Mouse (Mus musculus) olfactory bulb, adult 2 months (tissue): ENCODE measurements at regions not wholly inside any gene's neighbourhood (a gene's known extent, or its start where the extent isn't known, plus 50 kb on each side); places are given as distances from the start of the nearest gene placed in this dataset.

ENCODE experiments used
- H3K27ac ChIP-seq: fragments of 200-500 bp; 2 replicates; pipeline ENCODE4 v1.5.1; 2012; ENCODE audit warnings: low read depth, low read length; ENCODE audit not compliant: insufficient read depth
- H3K4me1 ChIP-seq: fragments of 200-500 bp; 2 replicates; pipeline ENCODE4 v1.6.1; 2012; ENCODE audit warnings: low read length; ENCODE audit not compliant: control insufficient read depth, insufficient read depth
- H3K4me3 ChIP-seq: fragments of 200-500 bp; 2 replicates; pipeline ENCODE4 v1.5.1; 2012; ENCODE audit warnings: mild to moderate bottlenecking, low read depth, low read length, moderate library complexity; ENCODE audit not compliant: insufficient read depth
- CTCF ChIP-seq: fragments of 200-500 bp; IDR thresholded peaks from 2 replicates; pipeline ENCODE4 v1.5.1; 2012; ENCODE audit warnings: low read depth, mild to moderate bottlenecking, low read length, moderate library complexity; ENCODE audit not compliant: insufficient read depth
- POLR2A ChIP-seq: fragments of 200-500 bp; IDR thresholded peaks from 2 replicates; pipeline ENCODE4 v1.6.1; 2012; ENCODE audit warnings: mild to moderate bottlenecking, low read depth, low read length, moderate library complexity; ENCODE audit not compliant: insufficient read depth
- WGBS: fragments of 180-500 bp; shearing (Covaris S2); methylation state at CpG from one replicate; pipeline ENCODE4 v1.1.7; 2018; 5-methylcytosine and 5-hydroxymethylcytosine counted together

GRCm38 (mm10) chr10:96238251-96238650 is 101.8 kb downstream of the Gm5426 start:
- Histone ChIP-seq H3K4me3 (no peak overlapping the region), H3K4me1 (no peaks in the 10 kb centered on the region), H3K27ac (no peak overlapping the region)
- no peak for TF ChIP-seq POLR2A
- TF ChIP-seq CTCF: no peak
- 83% methylated on average over 4 of the region's 4 CpGs for WGBS

DNA sequence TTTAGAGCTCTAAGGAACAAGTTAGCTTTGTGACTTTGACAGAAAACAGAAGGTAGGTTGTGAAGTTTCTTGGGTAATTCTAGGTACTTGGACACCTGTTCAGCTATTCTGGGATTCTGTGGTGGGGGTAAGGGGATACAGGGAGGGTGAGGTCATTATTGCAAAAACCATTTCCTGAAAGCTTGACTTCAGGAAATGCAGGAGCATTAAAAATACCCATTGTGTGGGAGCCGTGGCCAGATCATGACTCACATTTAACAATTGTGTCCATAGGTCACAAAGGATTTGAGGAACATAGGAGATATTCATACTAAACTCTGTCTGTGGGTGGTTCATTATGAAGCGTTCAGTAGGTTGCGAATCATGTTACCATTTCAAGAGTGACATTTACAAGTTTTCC is 102.4 kb downstream of the Gm5426 start:
- 72% methylated on average over 3 of the region's 3 CpGs for WGBS
- Histone ChIP-seq H3K4me3 (no peak overlapping the region), H3K4me1 (no peaks in the 10 kb centered on the region), H3K27ac (no peak overlapping the region)
- TF ChIP-seq CTCF: no peak
- TF ChIP-seq POLR2A: no peak

DNA sequence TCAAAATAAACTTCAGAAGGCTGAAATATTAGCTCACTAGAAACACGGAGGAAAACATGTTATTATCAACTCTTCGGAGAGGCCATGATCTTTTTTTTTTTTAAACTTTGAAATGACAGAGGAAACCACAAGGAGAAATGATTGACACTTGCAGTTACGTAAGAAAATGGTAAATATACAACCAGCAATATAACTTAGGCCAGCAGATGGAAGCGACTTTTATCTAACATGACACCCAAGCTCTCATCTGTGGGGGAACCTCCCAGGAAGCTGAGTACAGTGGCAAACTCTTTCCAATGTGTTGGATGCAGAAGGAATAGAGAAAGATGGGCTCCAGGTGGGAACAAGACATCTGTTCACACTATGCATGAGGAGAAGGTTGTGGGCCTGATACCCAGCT is 104.2 kb downstream of the Gm5426 start:
- WGBS: 87% methylated on average over 4 of the region's 4 CpGs

GRCm38 (mm10) chr10:96253671-96254070 is 117.3 kb downstream of the Gm5426 start:
- no peak overlapping the region for H3K27ac ChIP-seq
- H3K4me1 ChIP-seq: no peaks in the 10 kb centered on the region
- TF ChIP-seq POLR2A (no peak), CTCF (no peak)
- H3K4me3 ChIP-seq: no peak overlapping the region

More for the DNA sequence above, 104.2 kb downstream of the Gm5426 start:
- Histone ChIP-seq H3K4me3 (no peak overlapping the region), H3K4me1 (no peaks in the 10 kb centered on the region), H3K27ac (no peak overlapping the region)
- TF ChIP-seq POLR2A (no peak), CTCF (no peak)

DNA sequence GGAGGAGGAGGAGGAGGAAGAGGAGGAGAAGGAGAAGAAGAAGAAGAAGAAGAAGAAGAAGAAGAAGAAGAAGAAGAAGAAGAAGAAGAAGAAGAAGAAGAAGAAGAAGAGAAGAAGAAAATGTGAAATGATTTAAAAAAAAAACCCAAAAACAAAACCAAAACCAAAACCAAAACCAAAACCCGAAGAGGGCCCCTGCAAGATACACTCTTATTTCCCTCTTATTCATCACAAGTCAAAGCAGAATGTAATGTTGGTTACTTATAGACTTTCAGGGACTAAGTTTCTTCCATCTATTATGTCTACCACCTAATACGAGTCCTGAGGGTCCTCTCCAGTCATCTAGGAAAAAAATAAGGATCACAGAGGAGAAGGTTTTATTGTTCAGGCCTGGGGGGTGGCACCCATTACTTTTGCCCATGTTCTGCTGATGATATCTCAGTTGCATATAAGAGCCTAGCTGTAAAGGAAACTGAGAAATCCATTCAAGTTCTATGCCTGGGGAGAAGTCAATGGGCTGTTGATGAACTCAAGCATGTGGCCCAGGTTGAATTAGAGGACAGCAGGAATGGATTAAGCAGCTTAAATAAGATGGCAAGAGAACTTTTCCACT is 118.0 kb downstream of the Gm5426 start:
- Histone ChIP-seq H3K27ac (no peak overlapping the region), H3K4me1 (no peaks in the 10 kb centered on the region), H3K4me3 (no peak overlapping the region)
- TF ChIP-seq CTCF (no peak), POLR2A (no peak)
- 86% methylated on average over 2 of the region's 2 CpGs for WGBS

- Histone ChIP-seq H3K27ac (no peak overlapping the region), H3K4me3 (no peak overlapping the region), H3K4me1 (no peaks in the 10 kb centered on the region)
- TF ChIP-seq POLR2A (no peak), CTCF (no peak)
- 82% methylated on average over 7 of the region's 7 CpGs for WGBS
Measured at GRCm38 (mm10) chr10:96257935-96258334, 121.5 kb downstream of the Gm5426 start.

DNA sequence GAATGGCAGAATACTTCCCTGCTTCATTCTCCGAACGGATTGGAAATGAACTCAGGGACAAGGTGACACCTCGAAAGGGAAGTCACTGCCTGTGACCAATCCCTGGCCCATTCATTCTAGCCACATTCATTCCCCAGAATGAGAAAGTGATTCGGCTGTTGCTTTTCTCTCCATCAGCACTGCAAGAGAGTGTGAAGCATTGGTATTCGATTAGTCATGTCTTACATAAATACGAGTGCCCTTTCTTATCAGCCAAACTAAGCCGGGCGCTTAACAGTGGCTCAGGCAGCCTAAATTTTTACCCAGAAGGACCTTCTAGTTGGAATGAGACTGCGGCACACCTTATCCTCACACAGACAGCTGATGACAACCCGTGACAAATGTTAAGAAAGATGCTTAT is 122.8 kb downstream of the Gm5426 start:
- TF ChIP-seq POLR2A: no peak
- TF ChIP-seq CTCF: no peak
- Histone ChIP-seq H3K27ac (no peak overlapping the region), H3K4me1 (peaks cover 2% of the 10 kb centered on the region), H3K4me3 (no peak overlapping the region)
- WGBS: 88% methylated on average over 10 of the region's 10 CpGs

DNA sequence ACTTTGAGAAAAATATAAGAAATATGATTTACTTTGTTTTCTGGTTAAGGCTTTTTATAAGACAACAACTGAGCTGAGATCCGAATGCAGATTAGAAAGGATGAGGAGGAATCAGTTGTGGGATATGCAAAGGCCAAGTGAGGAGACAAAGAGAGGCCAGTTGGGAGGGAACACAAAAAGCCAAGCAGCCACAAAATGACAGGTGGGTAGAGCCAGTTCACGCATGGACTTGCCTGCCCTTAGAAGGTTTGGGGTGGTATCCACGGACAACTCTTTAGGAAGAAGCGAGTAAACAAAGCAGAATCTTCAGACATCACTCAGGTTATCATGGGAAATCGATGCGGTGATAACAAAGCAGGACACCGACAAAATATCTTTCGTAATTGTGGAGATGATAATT is 123.2 kb downstream of the Gm5426 start:
- Histone ChIP-seq H3K4me1 (peaks cover 2% of the 10 kb centered on the region), H3K27ac (no peak overlapping the region), H3K4me3 (no peak overlapping the region)
- WGBS: 95% methylated on average over 8 of the region's 8 CpGs
- no peak for TF ChIP-seq POLR2A
- TF ChIP-seq CTCF: no peak

DNA sequence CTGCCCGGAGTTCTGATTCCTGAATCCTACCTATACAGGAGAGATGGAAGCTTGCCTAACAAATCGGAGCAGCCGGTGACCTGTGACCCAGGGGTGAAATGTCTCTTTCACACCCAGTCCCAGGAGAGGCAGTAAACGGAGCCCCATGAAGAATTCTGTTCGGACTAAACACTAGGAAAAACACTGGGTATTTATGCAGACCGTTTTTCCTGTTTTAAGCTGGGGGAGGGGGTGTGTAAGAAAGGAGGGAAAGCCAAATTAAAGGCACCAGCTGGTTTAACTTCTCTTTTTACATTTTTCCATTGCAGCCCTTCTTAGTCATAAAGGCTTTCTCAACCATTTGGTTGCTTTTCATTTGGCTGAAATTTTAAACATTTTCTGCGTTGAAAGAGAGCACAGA is 127.1 kb downstream of the Gm5426 start:
- Histone ChIP-seq H3K27ac (peak overlapping the region; percentile 60), H3K4me3 (no peak overlapping the region), H3K4me1 (peaks cover 13% of the 10 kb centered on the region)
- WGBS: 19% methylated on average over 7 of the region's 7 CpGs
- no peak for TF ChIP-seq POLR2A
- TF ChIP-seq CTCF: no peak

DNA sequence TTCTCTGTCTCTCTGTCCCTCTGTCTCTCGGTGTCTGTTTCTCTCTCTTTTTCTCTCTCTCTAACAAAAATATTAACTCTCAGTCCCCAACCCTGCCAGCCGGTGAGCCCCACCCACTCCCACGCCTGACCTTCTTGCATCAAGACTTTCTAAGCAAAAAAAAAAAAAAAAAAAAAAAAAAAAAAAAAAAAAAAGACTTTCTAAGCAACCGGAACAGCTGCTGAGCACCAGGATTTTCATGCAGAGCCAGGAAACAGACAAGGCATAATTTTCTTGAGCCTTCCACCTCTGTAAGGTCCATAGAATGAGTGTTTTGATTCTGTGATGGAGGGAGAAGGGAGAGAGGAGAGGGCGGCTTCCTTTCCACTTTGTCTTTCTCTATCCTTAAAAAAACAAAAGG is 128.0 kb downstream of the Gm5426 start:
- H3K27ac ChIP-seq: no peak overlapping the region
- peaks cover 13% of the 10 kb centered on the region for H3K4me1 ChIP-seq
- H3K4me3 ChIP-seq: no peak overlapping the region
- TF ChIP-seq POLR2A: no peak
- TF ChIP-seq CTCF: no peak
- WGBS: 10% methylated on average over 5 of the region's 5 CpGs
